Mouse (Mus musculus) lung, postnatal 14 days (tissue): ENCODE measurements around the gene Plac1.
A peak's percentile ranks its signal among the peaks of the same experiment; 100 is the strongest.
"Not testable (repeated sequence)": the region's sequence is repeated elsewhere in the genome, so short reads cannot be mapped to it uniquely, and the experiment has no call there.

Source experiments
- DNase-seq: peaks from one replicate; pipeline ENCODE4 v3.0.0; 2021

Gene Plac1

GRCm38 (mm10) chrX:53240011-53240410 lies at the start of gene Plac1:
Plac1 (minus strand) TSS chrX:53240111.
- DNase-seq = no peak

DNA sequence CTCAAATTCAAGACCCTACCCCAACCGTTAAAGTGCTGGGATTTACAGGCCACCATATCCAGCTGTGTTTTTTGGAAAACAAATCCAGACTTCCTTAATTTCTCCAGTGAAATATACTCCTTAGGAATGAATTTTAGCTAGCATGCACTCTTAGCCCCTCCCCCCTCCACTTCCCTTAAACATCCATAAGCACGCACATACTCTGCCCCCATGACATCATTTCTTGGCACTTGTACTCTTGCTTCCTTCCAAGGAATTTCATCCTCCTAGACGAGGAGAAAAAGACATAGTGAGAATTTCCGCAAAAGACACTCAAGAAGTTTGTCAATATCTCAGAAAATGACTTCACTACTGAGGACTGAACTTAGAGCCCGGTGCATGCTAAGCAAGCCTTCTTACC lies 48.0 kb upstream of the Plac1 start:
- no peak for DNase-seq

- DNase-seq = no peak
Measured at GRCm38 (mm10) chrX:53273124-53273523, 33.2 kb upstream of the Plac1 start, which contains the start of gene Fam122c. Fam122c (plus strand) TSS chrX:53273424.

GRCm38 (mm10) chrX:53271628-53272027 lies 31.7 kb upstream of the Plac1 start:
- not testable (repeated sequence) for DNase-seq

DNA sequence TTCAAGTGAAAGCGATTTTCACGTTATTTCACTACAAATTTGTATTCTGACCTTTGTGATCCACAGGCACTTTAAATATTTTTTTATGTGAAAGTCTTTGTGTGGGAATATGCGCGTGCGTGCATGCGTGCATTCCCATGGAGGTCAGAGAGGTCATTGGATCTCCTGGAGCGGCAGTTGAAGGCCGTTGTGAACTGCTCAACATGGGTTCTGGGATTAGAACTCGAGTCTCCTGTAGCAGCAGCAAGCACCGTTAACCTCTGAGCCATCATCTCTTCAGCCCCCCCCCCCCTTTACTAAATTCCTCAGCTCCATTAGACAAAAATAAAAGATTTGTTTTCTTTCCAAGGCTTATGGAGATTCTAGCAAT lies 30.1 kb upstream of the Plac1 start:
- no peak for DNase-seq

DNA sequence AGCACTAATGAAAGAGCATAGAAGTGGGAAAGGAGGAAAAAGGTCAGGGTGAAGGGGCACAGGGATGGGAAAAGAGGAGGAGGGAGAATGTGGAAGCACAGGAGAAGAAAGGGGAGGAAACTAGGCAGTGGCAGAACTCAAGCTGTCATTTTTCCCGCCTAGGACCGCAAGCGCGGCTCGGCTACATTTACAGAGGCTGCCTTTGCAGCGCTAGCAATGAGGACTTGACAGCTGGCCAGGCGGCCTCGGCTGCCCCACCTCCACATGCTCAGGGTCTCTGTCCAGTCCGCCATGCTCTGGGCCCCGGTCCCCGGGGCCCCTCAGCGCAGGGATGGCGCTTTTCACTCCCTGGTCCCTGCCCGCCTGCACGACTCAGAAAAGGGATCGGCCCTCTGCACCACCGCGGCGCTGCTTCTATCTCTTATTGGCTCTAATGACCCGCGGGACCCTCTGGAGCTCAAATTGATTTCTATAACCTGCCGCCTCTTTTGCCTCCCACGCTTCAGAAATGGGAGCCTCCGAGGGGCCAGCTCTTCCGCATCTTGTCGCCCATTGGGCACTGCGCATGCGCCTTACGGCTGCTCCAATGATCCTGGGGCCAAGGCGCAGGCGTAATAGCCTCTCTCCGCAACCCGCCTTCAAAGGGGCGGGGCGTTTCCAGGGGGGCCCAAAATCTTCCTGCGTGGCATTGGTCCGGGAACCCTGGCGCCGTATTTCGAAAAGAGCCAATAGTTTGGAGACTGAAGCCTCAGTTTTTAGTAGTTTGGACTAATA lies 29.6 kb upstream of the Plac1 start, which contains the start of gene Fam122b:
Gene Fam122b (minus strand): TSS at position 517 of the 774 bp plus-strand sequence.
- peak; percentile 89 for DNase-seq

GRCm38 (mm10) chrX:53268856-53269255 lies 28.9 kb upstream of the Plac1 start:
- peak; percentile 62 for DNase-seq

- DNase-seq = no peak
Measured at GRCm38 (mm10) chrX:53266186-53266585, 26.3 kb upstream of the Plac1 start.

GRCm38 (mm10) chrX:53255195-53255594 lies 15.3 kb upstream of the Plac1 start:
- no peak for DNase-seq

GRCm38 (mm10) chrX:53237971-53238370 lies 1.9 kb downstream of the Plac1 start:
- DNase-seq = peak; percentile 15

- no peak for DNase-seq
Measured at GRCm38 (mm10) chrX:53236404-53236803, 3.5 kb downstream of the Plac1 start.

DNA sequence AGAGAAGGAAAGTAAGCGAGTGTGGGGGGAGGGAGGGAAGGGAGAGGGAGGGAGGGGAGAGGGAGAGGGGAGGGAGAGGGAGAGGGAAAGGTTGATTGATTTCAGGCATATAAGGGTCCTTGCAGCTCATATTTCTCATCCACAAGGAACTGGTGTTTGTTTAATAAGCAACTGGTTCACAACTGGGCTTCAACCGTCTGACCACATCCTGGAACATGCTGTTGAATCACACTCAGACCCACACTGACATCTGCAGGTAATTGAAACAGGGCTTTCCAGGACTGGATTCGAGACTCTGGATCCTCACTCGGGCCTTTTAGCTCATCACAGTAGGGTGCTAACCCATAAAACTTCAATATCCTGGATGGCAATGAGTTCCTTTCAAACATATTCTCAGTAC lies 6.2 kb downstream of the Plac1 start:
- peak; percentile 21 for DNase-seq

DNA sequence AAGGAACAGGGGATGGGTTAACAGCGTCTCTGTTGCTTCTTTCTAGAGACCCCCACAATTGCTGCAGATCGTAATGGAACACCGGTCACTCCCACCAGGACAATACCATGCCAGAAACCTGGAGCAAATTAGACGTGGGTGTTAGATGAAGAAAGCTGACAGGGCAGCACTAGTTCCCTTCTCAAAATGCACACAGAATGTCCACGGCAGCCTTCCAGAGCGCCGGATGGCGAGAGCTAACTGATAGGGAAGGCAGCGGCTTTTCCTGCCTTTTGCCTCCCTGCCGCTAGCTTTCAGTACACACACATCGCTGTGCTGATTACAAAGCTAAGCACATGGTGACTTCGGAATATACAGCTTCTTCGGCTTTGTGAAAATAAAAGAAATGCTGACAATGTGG lies 7.9 kb downstream of the Plac1 start:
- peak; percentile 37 for DNase-seq

DNA sequence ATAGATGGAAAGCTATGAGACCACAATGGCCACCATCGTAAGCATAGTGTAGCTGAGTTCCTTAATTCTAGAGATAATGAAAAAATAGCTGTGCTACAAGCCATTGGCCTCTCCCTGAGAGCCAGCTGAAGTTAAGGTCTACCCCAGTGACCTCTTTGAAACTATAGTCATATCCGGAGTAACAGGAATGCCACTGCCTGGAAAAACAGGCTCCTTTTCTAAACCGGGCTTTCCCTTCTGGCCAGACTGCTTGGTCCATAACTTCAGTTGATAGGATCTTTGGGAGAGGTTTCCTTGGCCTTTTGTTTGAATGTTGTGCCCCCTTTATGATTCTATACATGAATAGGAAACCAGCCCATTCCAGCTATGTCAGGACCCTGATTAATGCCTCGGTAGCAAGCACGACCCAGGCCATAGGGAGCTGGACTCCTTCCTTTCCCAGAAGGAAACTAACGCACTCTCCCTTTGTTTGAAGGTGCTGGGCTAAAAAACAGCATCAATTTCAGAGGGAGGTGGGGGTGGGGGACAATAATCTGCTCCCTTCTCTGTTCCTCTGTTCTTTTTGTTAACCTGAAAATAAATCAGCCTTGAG lies 15.5 kb downstream of the Plac1 start:
- DNase-seq = no peak

- peak; percentile 24 for DNase-seq
Measured at GRCm38 (mm10) chrX:53220855-53221254, 19.1 kb downstream of the Plac1 start.

DNA sequence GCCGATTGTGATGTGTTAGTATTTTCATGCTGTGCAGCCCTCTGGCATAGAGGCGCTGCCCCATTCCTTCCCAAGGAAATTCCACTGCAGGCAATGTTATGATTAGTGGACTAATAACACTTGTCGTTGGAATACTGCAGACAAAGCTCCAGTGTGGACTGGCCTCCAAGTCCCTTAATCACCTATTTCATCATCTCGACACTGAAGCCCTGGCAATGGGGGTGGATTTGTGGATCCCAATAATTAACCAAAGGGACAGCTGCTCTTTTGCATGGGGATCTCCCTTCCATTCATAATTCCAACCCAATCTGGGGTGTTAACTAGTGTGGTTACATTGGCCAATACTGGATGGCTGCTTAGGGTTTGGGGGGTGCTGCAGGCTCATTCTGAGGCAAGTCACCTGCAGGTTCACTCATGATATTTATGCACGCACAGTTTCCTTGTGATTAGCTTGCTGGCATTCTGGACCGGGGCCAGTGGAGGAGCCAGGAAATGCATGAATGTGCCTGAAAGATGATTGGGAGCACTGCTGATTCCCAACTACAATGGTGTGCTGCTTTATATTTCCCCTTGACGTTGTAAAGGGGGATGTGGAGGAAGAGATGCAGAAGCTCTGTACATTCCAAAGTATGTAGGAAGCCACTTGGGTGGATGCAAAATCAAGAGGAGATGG lies 25.2 kb downstream of the Plac1 start:
- peak; percentile 34 for DNase-seq

GRCm38 (mm10) chrX:53213838-53214237 lies 26.1 kb downstream of the Plac1 start:
- peak; percentile 16 for DNase-seq

DNA sequence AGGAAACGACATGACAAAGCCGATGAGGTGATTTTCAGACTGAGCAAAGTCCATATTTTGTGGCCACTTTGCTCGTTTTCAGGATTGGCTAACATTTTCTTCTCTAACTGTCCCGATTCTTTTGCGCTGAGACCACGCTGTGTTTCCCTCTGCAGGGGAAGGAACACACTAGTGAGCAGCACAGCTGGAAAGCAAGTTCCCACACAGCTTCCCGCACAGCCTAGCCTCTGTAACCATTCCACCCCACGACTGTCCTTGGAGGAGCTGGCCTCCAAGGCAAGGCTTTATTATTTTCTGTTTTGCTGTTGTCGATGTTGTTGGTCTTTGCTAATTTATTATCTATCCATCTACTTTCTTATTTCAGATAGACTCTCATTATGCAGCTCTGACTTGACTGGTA lies 27.4 kb downstream of the Plac1 start:
- no peak for DNase-seq

DNA sequence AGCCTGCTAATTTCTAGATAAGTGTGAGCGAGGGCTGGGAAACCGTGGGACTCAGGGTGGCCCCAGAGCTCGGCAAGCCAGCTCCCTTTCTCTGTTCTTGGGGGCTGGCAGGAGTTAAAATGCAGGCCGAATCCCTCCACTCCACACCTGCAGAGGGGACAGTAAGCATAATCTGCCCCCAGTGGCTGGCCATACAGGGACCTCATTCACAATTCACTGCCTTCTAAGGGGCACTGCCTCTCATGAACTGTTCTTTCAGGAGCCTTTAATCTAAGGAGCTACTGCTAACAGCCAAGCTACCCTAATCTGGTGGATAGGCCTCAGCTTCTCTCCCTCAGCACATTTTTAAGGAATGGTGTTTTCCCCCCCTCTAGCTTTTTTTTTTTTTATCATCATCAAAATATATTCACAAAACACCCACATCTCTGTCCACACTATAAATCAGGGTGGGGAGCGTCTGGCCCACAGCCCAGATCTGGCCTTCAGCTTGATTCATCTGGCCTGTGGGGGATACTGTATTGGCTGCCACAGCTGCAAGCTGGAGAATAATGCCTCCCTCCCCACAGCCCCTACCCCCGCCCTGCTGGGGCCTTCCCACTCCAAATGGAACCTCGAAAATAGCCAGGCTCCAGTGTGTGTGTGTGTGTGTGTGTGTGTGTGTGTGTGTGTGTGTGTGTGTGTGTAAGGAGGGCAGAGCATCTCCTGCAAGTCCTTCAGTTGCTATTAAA lies 28.0 kb downstream of the Plac1 start:
- DNase-seq = peak; percentile 53

GRCm38 (mm10) chrX:53209431-53209830 lies 30.5 kb downstream of the Plac1 start:
- no peak for DNase-seq

DNA sequence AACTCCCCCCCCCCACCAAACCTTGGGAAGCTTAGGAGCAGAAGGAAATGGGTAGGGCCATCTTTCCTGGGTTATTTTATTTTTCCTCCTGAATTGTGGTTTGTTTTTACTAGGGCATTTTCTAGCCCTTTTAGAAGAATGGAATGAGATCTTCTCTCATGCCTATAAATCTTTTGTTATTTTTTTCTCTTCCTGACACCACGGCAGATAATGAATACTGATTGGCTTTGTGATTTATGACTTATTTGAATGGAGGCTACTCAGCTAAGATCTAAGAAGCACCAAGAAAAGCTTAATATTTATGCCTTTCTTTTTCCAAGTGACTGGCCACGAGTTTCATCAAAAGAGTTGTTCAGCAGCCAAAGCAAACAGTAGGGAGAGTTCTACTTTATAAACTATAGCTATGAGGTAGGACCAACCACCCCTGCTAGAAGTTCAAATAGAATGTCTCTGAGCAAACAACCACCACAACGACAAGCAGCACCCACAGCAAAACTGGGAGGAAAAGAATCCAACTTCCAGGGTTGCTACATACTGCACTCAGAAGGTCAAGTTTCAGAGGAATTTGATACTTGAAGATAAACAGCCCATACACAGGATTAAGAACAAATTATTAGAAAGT lies 35.1 kb downstream of the Plac1 start:
- peak; percentile 5 for DNase-seq

- no peak for DNase-seq
Measured at GRCm38 (mm10) chrX:53201616-53202015, 38.3 kb downstream of the Plac1 start.

DNA sequence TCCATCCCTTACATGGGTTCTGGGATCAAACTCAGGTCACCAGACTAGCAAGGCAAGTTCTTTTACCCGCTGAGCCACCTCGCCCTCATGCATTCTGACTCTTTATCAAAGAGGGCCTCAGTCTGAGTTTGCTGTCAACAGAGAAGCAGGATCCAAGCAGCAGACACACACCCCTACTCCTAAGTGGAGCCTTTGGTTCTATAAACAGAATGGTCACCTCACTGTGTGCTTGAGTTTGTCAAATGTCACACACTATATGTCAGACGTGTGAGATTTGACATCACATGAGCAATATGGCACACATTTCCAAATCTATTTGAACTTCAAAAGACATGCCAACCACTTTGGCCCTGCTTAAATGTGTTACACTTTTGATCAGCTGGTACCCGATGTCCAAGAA lies 42.2 kb downstream of the Plac1 start:
- no peak for DNase-seq
